Mouse (Mus musculus): ENCODE results near the gene Olfr147. TPM values are rescaled to one million over a fixed set of nuclear protein-coding genes. Genes with fewer than 3 reads are reported as not detected.
"Not testable (repeated sequence)": the region's sequence is repeated elsewhere in the genome, so short reads cannot be mapped to it uniquely, and the experiment has no call there.

Gene Olfr147
- not detected in 2 replicates for total RNA-seq (2017)

GRCm38 (mm10) chr9:38401398-38401797 lies at the start of gene Olfr147:
Olfr147 (plus strand) TSS chr9:38401698.
- no peak for ATAC-seq (ENCODE audit: extremely low read depth, insufficient number of reproducible peaks, low FRiP score, poor library complexity, severe bottlenecking)

DNA sequence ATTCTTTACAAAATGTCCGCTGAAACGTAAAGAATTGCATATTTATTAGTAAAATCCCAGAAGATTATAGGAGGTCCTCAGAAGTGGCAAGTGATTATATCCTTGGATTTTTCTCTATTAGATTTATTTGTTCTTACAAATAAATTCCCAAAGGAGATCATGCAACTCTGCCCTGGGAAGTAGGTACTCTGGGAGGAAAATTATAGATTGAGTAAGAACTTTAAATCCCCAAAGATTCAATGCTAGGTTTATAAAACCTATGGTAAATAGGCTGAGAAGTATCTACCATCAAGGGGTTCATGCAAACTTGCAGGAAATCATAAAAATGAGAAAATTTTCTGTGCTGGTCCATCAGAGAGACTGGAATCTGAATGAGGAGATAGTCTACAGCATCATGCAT lies 34.9 kb upstream of the Olfr147 start, which contains the start of gene Olfr250:
Olfr250 (plus strand) TSS at position 301 of the 400 bp plus-strand sequence.
- ATAC-seq (ENCODE audit: extremely low read depth, insufficient number of reproducible peaks, low FRiP score, poor library complexity, severe bottlenecking), result no peak

DNA sequence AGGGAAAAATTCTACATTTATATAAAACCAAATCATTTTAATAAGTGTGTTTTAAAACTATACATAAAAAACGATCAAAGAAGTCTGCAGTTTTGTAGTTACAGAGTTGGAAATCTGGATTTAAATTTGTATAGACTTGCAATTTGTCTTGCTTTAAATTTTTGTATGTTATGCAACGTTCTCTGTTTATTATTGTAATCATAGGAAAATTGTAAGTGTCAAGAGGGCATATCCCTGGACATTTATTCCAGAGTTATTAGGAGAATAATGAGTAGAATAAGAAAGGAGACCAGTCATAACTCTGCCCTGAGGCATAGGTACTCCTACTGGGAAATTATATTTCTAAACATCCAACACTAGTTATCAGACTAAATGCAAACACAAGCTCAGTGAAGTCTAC lies 24.7 kb upstream of the Olfr147 start, which contains the start of gene Olfr251:
Olfr251 (plus strand) TSS at position 301 of the 400 bp plus-strand sequence.
- ATAC-seq (ENCODE audit: extremely low read depth, insufficient number of reproducible peaks, low FRiP score, poor library complexity, severe bottlenecking), result no peak

- ATAC-seq (ENCODE audit: extremely low read depth, insufficient number of reproducible peaks, low FRiP score, poor library complexity, severe bottlenecking), result not testable (repeated sequence)
These were observed 6.0 kb downstream of the Olfr147 start for GRCm38 (mm10) chr9:38407502-38407901.

GRCm38 (mm10) chr9:38413502-38413901 lies 12.0 kb downstream of the Olfr147 start:
- not testable (repeated sequence) for ATAC-seq (ENCODE audit: extremely low read depth, insufficient number of reproducible peaks, low FRiP score, poor library complexity, severe bottlenecking)

DNA sequence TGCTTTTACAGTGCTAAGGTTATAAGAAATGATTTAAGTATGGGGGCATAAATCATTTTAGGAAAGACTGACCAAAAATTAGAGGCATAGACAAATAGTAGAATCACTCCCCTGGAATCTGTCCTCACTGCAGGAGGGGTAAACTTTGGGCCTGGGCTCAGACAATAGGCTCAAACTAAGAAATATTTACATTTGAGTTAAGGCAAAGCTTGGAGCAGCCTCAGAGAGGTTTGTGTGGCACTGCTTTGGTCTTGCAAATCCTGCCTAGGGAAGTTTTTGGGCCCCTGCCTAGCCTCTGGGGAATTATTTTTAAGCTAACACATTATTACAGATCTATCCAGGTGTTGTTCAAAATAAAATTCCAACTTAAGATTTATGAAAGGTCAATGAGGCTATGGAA lies 22.3 kb downstream of the Olfr147 start:
- no peak for ATAC-seq (ENCODE audit: extremely low read depth, insufficient number of reproducible peaks, low FRiP score, poor library complexity, severe bottlenecking)

- ATAC-seq (ENCODE audit: extremely low read depth, insufficient number of reproducible peaks, low FRiP score, poor library complexity, severe bottlenecking), result no peak
These were observed 25.5 kb downstream of the Olfr147 start for GRCm38 (mm10) chr9:38427026-38427425.

DNA sequence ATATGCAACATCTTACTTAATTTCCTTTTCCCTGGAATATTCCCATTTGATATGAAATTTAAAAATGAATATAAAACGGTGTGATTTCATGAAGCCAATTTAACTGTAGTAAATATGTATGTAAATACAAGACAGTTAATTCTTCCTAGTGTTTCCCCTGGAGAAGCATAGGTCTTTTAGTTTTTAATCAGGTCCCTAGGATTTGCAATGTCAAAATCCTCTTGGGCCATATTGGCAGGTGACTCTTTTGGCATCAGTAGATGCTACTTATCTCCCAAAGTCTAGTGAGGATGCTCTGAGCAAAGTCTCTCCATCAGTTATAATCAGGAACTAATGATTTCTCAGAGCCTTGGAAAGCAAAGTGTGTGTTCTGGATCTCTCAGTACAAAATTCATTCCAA lies 27.7 kb downstream of the Olfr147 start, which contains the start of gene Olfr901:
Olfr901 (plus strand) TSS at position 301 of the 400 bp plus-strand sequence.
- no peak for ATAC-seq (ENCODE audit: extremely low read depth, insufficient number of reproducible peaks, low FRiP score, poor library complexity, severe bottlenecking)

- ATAC-seq (ENCODE audit: extremely low read depth, insufficient number of reproducible peaks, low FRiP score, poor library complexity, severe bottlenecking), result no peak
These were observed 45.9 kb downstream of the Olfr147 start, which contains the start of gene Olfr902 for GRCm38 (mm10) chr9:38447352-38447751. Olfr902 (plus strand) TSS chr9:38447652.

Other genes with a start within 250 kb of the Olfr147 start
- not detected in 2 replicates for gene Olfr891, start 220.9 kb upstream of the Olfr147 start, total RNA-seq (2017)
- gene Olfr893, start 193.3 kb upstream of the Olfr147 start, total RNA-seq (2017), result 0.12 TPM in 1 of 2 replicates, not detected in the other
- not detected in 2 replicates for gene Olfr894, start 183.6 kb upstream of the Olfr147 start, total RNA-seq (2017)
- not detected in 2 replicates for gene Olfr143, start 148.9 kb upstream of the Olfr147 start, total RNA-seq (2017)
- gene Olfr895, start 133.8 kb upstream of the Olfr147 start, total RNA-seq (2017), result not detected in 2 replicates
- gene Olfr896-ps1, start 110.6 kb upstream of the Olfr147 start, total RNA-seq (2017), result not detected in 2 replicates
- gene Olfr25, start 72.6 kb upstream of the Olfr147 start, total RNA-seq (2017), result not detected in 2 replicates
- gene Olfr898, start 53.3 kb upstream of the Olfr147 start, total RNA-seq (2017), result not detected in 2 replicates
- not detected in 2 replicates for gene Olfr250, start 34.8 kb upstream of the Olfr147 start, total RNA-seq (2017)
- not detected in 2 replicates for gene Olfr251, start 24.6 kb upstream of the Olfr147 start, total RNA-seq (2017)
- not detected in 2 replicates for gene Olfr901, start 27.8 kb downstream of the Olfr147 start, total RNA-seq (2017)
- gene Olfr902, start 46.0 kb downstream of the Olfr147 start, total RNA-seq (2017), result not detected in 2 replicates
- 0.12 TPM in 2 replicates for gene Olfr904, start 61.4 kb downstream of the Olfr147 start, total RNA-seq (2017)
- 0.25 TPM in 1 of 2 replicates, not detected in the other for gene Olfr905, start 69.4 kb downstream of the Olfr147 start, total RNA-seq (2017)
- not detected in 2 replicates for gene Olfr906, start 85.4 kb downstream of the Olfr147 start, total RNA-seq (2017)
- gene Olfr907, start 94.1 kb downstream of the Olfr147 start, total RNA-seq (2017), result not detected in 2 replicates
- not detected in 2 replicates for gene Olfr911-ps1, start 119.9 kb downstream of the Olfr147 start, total RNA-seq (2017)
- not detected in 2 replicates for gene Olfr910, start 136.2 kb downstream of the Olfr147 start, total RNA-seq (2017)
- 0.12 TPM in 1 of 2 replicates, not detected in the other for gene Olfr912, start 178.5 kb downstream of the Olfr147 start, total RNA-seq (2017)
- not detected in 2 replicates for gene Olfr913, start 191.1 kb downstream of the Olfr147 start, total RNA-seq (2017)
- gene Olfr914, start 203.4 kb downstream of the Olfr147 start, total RNA-seq (2017), result not detected in 2 replicates

Measured in neutrophil, adult 5-6 weeks (primary cell).